Mouse (Mus musculus) gastrocnemius, adult 2 months (tissue): Measurements from ENCODE around the gene Fgfr2. TPM values are rescaled to one million over a fixed set of nuclear protein-coding genes. Genes with fewer than 3 reads are reported as not detected.

Source experiments
- DNase-seq: peaks from one replicate; pipeline ENCODE4 v3.0.0; 2022
- H3K27ac ChIP-seq: fragments of 200-600 bp; 2 replicates; pipeline ENCODE4 v1.8.1; 2022; ENCODE audit warnings: mild to moderate bottlenecking
- H3K4me3 ChIP-seq: fragments of 200-600 bp; 2 replicates; pipeline ENCODE4 v1.8.1; 2022; ENCODE audit warnings: mild to moderate bottlenecking, moderate library complexity
- CTCF ChIP-seq: fragments of 200-600 bp; IDR thresholded peaks from 2 replicates; pipeline ENCODE4 v1.8.1; 2022; ENCODE audit warnings: antibody characterized with exemption, mild to moderate bottlenecking, moderate library complexity
- intact Hi-C: fragments of 180-260 bp; cut with DNase I; formaldehyde crosslinking; loops from one replicate; pipeline ENCODE4 v1.15.1; 2025
- total RNA-seq, 2 experiments: library from RNA; stranded (reverse); gene quantifications; 2 replicates each; pipeline ENCODE4 v1.2.3; 2021

Gene Fgfr2
- total RNA-seq, 2 experiments from 2014 or later, result 0.15 to 0.33 TPM

DNA sequence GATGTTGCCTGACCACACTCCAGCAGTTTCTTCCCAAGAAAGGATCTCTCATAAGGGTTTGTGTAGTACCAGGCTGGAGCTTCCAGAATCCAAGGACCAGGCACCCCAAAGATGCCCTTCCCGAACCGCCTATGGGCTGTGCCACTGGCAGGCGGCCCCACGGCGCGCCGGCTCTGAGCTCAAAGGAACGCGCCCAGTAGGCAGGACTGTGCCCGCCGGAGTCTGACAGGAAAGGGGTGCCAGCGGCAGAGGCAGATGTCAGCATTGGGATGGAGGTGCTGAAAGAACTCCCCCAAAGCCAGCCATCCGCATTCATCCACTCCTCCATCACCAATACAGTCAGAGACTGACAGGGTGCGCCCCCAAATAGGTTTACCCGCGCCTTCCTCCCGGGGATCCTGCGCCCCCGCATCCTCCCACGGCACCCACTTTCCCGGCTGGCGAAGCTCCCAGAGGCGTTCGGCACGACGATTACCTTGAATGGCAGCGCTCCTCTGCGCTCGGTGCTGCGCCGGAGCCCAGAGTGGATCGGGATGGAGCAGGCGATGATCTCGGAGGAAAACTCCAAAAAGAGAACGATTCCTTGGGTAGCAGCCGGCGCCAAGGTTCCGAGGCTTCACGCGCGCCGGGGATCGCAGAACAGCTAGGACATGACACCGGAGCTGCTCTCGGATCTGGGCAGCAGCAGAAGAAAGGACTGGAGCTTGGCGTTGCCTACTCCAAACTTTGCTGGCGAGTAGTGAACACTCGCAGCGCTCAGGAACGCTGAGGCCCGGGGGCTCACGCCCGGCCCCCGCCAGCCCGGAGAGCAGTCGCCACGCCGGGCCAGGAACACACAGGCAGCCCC, 2857.6 kb downstream of the Fgfr2 start:
- peak; percentile 27 for DNase-seq
- no peak for TF ChIP-seq CTCF
- peak overlapping the region; percentile 46 for H3K27ac ChIP-seq
- intact Hi-C loops, result no loop called here
- H3K4me3 ChIP-seq, result peak overlapping the region; percentile 76

DNA sequence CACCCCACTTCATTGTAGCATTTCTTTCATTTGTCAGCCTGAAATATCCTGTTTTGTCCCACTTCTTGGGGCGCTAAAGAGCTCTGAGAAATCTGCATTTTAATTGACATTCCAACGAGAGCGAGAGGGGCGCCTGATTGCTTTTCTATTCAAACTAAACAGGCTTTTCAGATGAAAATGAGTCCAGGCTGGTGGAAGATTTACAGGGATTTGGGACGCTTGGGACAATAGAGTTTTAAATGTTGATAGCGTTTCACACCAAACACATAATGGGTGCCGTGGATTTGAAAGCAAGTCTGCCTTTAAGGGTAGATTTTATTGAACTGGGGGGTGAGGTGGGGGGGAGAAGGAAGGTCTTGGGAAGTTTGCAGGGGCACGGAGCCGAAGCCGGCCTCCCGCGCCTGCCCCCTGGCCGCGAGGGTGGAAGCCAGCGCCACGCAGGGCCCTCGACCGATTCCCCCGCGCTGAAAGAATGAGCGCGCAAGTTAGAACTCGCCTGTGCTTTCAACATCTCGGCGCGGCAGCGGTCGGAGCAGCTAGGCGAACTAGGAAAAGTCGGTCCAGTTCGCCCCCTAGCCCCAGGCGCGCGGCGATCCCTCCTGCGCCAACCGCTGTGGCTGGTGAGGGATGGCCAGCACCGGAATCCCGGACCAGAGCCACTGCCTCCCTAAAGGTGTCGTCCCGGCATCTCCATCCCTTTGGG, 2858.4 kb downstream of the Fgfr2 start:
- H3K4me3 ChIP-seq, result peak overlapping the region; percentile 76
- intact Hi-C loops, result no loop called here
- no peak overlapping the region for H3K27ac ChIP-seq
- peak; percentile 31; the same call in 1 of the 2 replicates for TF ChIP-seq CTCF
- DNase-seq, result peak; percentile 59

GRCm38 (mm10) chr7:130263799-130264351, 2859.3 kb downstream of the Fgfr2 start:
- intact Hi-C loops, result no loop called here
- H3K27ac ChIP-seq, result no peak overlapping the region
- no peak for TF ChIP-seq CTCF
- DNase-seq, result no peak
- H3K4me3 ChIP-seq, result no peak overlapping the region; the same call in 1 of the 2 replicates

- no peak overlapping the region for H3K4me3 ChIP-seq
- no peak overlapping the region for H3K27ac ChIP-seq
- no peak for TF ChIP-seq CTCF
- no peak for DNase-seq
- intact Hi-C loops, result no loop called here
Measured at GRCm38 (mm10) chr7:130263233-130263594, 2859.9 kb downstream of the Fgfr2 start.

DNA sequence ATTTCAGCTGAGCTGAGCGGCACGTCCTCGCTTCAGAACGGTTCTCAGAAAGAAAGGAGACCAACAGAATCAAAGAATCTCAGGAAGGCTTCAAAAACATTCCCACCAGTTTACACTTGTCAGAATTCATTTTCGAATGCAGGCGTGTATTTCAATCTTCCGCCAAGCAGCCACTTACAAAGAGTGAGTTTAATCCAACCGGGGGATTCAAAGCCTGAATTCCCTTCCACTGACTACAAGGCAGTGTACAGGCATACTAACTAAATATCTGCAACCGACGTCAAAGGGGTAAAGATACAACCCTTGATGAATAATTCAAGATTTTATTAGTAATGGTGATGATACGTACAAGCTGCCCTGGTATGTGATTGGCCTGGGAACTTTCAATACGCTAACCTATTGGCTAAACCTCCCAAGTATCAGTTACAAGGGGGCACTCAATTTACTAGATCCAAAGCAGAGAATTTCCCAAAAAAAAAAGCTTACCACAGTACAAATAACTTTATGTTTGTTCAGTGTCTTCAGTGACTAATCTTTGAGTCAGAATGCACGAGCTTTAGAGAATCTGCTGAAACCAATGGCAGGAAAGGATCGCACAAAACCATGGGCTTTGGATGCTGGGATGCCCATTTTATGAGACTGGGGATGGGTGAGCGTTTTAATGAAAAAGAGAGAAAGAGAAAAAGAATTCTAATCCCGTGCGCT, 2860.5 kb downstream of the Fgfr2 start:
- Histone ChIP-seq H3K27ac (no peak overlapping the region), H3K4me3 (no peak overlapping the region)
- no peak for DNase-seq
- intact Hi-C loops, result no loop called here
- no peak for TF ChIP-seq CTCF

DNA sequence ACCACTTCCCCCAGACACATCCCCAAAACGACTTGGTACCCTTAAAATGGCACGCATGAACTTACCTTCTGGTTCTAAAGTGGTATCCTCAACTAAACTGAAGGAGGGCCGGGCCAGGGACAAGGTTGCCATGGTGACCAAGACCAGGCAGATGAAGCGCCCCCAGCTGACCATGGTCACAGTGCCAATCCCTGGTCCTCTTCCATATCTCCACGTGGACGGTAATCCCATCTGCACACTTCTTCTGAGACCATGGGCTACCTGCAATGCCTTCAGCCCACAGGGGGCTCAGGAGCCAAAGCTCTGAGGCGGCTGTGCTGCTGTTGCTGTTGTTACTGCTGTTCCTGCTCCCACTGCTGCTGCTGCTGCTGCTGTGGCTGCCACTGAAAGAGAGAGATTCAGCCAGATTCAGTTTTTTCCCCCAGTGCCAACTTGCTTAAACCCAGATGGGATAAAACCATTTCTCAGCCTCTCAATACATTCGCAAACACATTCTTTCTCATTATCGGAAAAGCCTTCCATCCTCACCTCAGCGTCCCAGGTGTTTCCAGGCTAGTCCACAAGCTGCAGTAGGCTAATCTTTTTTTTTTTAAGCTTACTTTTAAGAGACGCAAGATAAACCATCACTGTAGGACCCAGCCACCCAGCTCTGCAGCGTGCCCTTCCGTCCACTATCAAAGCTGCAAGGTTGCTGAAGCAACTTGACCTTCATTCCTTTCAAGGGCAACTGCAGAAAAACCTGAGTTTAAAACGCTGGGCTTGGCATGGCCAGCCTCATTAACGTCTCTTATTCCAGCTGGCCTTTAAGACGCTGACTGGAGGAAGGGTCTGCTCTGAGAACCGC, 2861.2 kb downstream of the Fgfr2 start:
- H3K27ac ChIP-seq, result no peak overlapping the region

DNA sequence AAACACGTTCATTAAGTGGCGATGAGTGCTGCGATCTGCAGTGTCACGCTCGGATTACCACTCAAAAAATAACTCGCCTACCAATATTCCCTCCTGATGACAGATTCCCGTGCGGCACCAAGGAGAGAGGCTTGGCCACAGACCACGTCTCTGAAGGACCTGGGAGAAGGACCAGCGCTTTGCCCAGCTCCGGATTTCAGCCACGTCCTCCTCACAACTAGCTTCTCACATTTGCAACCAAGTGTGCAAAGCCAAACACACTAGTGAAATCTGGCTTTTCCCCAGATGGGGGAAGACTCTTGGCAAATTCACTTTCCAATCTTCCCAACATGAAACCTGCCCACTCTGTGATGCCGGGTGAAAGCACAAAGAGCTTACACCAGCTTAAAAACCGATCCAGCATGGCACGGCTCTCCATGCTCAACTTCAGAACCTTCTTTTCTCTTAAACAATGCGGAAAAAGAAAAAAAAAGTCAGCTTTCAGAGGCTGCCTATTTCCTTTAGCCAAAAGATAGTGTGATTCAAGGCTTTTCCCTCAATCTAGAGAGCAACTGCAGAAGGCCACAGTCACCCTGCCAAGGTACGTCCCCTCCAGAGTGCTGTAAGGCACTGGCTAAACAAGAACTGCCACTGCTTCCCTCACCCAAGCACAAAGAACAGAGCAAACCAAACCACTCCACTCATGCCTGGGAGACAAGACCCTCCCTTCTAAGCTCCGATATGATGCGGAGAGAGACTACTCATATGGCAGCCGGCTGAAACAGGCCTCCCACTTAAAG, 2862.1 kb downstream of the Fgfr2 start:
- Histone ChIP-seq H3K4me3 (no peak overlapping the region), H3K27ac (no peak overlapping the region)
- no peak for DNase-seq
- TF ChIP-seq CTCF, result no peak
- intact Hi-C loops, result no loop called here

More for the DNA sequence above, 2861.2 kb downstream of the Fgfr2 start:
- DNase-seq, result no peak
- H3K4me3 ChIP-seq, result no peak overlapping the region
- TF ChIP-seq CTCF, result no peak
- intact Hi-C loops, result no loop called here

GRCm38 (mm10) chr7:130260060-130260459, 2863.1 kb downstream of the Fgfr2 start:
- TF ChIP-seq CTCF, result no peak
- intact Hi-C loops, result no loop called here
- Histone ChIP-seq H3K4me3 (no peak overlapping the region), H3K27ac (no peak overlapping the region)
- no peak for DNase-seq

DNA sequence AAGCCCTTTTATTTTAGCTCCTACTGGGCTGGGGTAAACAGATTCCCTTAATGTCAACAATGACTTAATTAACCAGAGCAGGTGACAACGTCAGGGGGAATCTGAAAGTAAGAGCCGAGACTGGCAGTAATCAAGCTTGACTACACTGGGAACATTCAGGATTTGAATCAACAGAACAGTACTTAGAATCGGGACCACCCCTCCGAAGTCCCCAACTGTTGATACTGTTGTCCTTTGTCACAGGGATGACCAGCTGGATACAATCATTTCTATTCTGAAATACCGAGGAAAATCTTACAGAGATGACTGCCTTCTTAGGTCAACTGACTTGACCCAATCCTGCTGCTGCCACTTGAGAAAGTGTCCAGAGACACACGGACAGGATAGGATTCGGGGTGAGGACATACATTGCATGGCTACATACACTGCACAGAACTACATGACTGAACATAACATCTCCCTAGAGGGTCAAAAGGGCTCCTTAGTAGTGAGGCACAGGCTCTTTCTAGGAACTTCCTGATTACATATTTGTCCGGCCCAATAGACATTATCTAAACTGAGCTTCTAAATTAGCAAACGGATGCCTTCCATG, 2864.3 kb downstream of the Fgfr2 start:
- no peak for DNase-seq
- intact Hi-C loops, result no loop called here
- Histone ChIP-seq H3K4me3 (no peak overlapping the region), H3K27ac (no peak overlapping the region)
- no peak for TF ChIP-seq CTCF

GRCm38 (mm10) chr7:130257991-130258703, 2865.0 kb downstream of the Fgfr2 start:
- DNase-seq, result no peak
- intact Hi-C loops, result no loop called here
- Histone ChIP-seq H3K27ac (no peak overlapping the region), H3K4me3 (no peak overlapping the region)
- TF ChIP-seq CTCF, result no peak
